Mouse (Mus musculus): ENCODE measurements around the gene Osbpl7.

DNA sequence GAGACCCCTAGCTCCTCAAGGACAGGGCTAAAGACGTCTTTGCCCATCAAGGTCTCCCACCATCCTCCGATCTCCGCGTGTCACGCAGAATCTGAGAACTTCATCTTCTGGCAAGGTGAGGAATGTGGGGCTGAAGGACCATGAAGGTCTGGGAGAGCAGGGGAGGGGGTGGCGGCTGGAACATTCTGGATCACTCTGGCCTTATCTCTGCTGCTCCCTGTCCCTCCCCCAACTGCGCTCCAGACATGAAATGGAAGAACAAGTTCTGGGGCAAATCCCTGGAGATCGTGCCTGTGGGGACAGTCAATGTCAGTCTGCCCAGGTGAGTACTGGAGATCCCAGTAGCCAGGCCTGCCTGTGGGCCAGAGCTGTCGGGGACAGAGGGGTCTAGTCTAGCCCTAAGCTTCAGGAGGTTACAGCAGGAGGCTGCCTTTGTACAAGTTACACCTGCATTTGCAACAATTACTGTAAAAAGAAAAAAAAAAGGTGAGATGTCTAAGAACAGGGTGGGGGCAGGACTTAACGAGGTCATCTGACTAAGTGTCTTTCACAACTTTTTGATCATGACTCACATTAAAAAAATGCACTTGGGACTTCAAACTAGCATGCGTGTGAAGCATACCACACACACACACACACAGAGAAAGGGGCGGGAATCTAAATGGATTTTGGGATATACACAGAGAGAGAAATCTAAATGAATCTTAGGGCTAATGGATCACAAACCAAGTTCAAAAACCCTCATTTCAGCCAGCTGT, 15.3 kb downstream of the Osbpl7 start:
- TF ChIP-seq CTCF (IDR thresholded peaks at IDR 0.05; ENCODE audit: low read depth, low read length) (no peak), POLR2A (IDR thresholded peaks at IDR 0.05; ENCODE audit: extremely low read depth, insufficient read depth, low read length) (no peak)
